Mouse (Mus musculus): ENCODE measurements around the gene Ubl3. TPM values are rescaled to one million over a fixed set of nuclear protein-coding genes. Genes with fewer than 3 reads are reported as not detected.
A peak's percentile ranks its signal among the peaks of the same experiment; 100 is the strongest.

Ubl3 gene
- polyA plus RNA-seq, 1 experiment, result 43.3 TPM

- Histone ChIP-seq H3K79me2 (ENCODE audit: control insufficient read depth, insufficient read depth) (no peaks in the 10 kb centered on the region), H3ac (ENCODE audit: control insufficient read depth, insufficient read length) (no peak overlapping the region), H3K27me3 (ENCODE audit: control insufficient read depth, insufficient read depth, insufficient read length) (no peaks in the 10 kb centered on the region), H3K4me2 (ENCODE audit: low read depth) (no peak overlapping the region), H3K4me3 (no peak overlapping the region), H3K36me3 (ENCODE audit: control insufficient read depth, insufficient read depth) (no peaks in the 10 kb centered on the region)
- TF ChIP-seq REST (IDR thresholded peaks at IDR 0.05; ENCODE audit: insufficient read depth, insufficient read length), result no peak
- no peak for TF ChIP-seq USF1 (IDR thresholded peaks at IDR 0.05; ENCODE audit: low read depth)
- no peak for TF ChIP-seq CEBPB (IDR thresholded peaks at IDR 0.05; ENCODE audit: insufficient read depth, poor library complexity, severe bottlenecking)
- TF ChIP-seq SRF (IDR thresholded peaks at IDR 0.05; ENCODE audit: control insufficient read depth, insufficient read length, low read depth), result no peak
- no peak for TF ChIP-seq MYOG (IDR thresholded peaks at IDR 0.05; ENCODE audit: control insufficient read depth in 1 of 3, insufficient read depth in 1 of 3, insufficient read length in 2 of 3, low read depth in 2 of 3)
- no peak for TF ChIP-seq TCF3 (IDR thresholded peaks at IDR 0.05; ENCODE audit: insufficient read length, low read depth)
- no peak for TF ChIP-seq POLR2A (IDR thresholded peaks at IDR 0.05; ENCODE audit: insufficient read length, low read depth)
- TF ChIP-seq MAX (IDR thresholded peaks at IDR 0.05; ENCODE audit: low read depth), result no peak
- TF ChIP-seq TCF12 (IDR thresholded peaks at IDR 0.05; ENCODE audit: insufficient read depth, poor library complexity, severe bottlenecking), result no peak
- no peak for TF ChIP-seq E2F4 (IDR thresholded peaks at IDR 0.05; ENCODE audit: insufficient read depth)
- no peak for TF ChIP-seq POLR2AphosphoS2 (IDR thresholded peaks at IDR 0.05; ENCODE audit: insufficient read length, low read depth)
- TF ChIP-seq MYOD1 (IDR thresholded peaks at IDR 0.05; ENCODE audit: control insufficient read depth in 1 of 3, insufficient read length in 2 of 3, low read depth in 2 of 3), result no peak
These were observed 35.6 kb upstream of the Ubl3 start for GRCm38 (mm10) chr5:148588142-148588650.

DNA sequence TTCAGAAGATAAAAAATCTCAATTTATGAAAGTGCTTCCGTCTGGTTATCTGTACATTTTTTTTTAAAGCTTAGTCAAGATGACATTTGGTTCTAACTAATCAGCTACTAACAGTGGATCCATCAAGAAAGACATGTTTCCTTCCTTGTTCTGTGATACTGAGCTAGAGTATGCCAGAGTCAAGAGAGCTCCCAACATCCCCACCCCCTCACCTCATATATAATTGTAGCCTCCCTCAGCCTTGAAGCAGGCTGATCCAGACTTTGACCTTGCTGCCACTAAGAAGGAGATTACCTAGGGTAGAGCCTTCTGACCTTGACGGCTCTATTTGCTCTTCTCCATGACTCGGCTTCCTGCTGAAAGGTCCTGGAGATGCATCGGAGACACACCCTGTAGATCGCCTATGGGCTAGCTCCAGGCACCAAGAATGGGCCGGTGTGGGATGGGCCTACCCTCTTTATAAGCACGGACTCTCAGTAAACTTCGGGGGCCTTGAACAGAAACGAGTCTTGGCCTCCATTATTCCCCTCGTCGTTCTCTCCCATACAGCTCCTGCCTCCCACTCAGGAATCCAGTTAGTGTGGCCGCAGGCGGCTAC, 27.9 kb upstream of the Ubl3 start:
- TF ChIP-seq CEBPB (IDR thresholded peaks at IDR 0.05; ENCODE audit: insufficient read depth, poor library complexity, severe bottlenecking) (no peak), USF1 (IDR thresholded peaks at IDR 0.05; ENCODE audit: low read depth) (no peak), MAX (IDR thresholded peaks at IDR 0.05; ENCODE audit: low read depth) (no peak), MYOD1 (IDR thresholded peaks at IDR 0.05; ENCODE audit: control insufficient read depth in 1 of 3, insufficient read length in 2 of 3, low read depth in 2 of 3) (no peak), TCF12 (IDR thresholded peaks at IDR 0.05; ENCODE audit: insufficient read depth, poor library complexity, severe bottlenecking) (no peak), E2F4 (IDR thresholded peaks at IDR 0.05; ENCODE audit: insufficient read depth) (no peak), POLR2A (IDR thresholded peaks at IDR 0.05; ENCODE audit: insufficient read length, low read depth) (no peak), POLR2AphosphoS2 (IDR thresholded peaks at IDR 0.05; ENCODE audit: insufficient read length, low read depth) (no peak), MYOG (IDR thresholded peaks at IDR 0.05; ENCODE audit: control insufficient read depth in 1 of 3, insufficient read depth in 1 of 3, insufficient read length in 2 of 3, low read depth in 2 of 3) (no peak), TCF3 (IDR thresholded peaks at IDR 0.05; ENCODE audit: insufficient read length, low read depth) (no peak), SRF (IDR thresholded peaks at IDR 0.05; ENCODE audit: control insufficient read depth, insufficient read length, low read depth) (no peak), REST (IDR thresholded peaks at IDR 0.05; ENCODE audit: insufficient read depth, insufficient read length) (no peak)

DNA sequence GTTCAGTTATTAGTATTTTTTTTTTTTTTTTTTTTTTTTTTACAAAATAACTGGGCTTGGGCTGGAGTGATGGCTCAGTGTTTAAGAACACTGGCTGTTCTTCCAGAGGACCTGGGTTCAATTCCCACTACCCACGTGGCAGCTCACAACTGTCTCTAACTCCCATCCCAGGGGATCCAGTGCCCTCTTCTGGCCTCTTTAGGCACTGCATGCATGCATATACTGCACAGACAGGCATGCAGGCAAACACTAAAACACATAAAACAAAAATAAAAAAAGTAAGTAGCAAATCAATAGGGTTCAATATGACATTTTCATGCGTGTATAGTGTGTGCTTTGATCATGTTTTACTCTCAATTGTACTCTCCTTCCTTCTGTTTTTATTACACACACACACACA, 26.6 kb upstream of the Ubl3 start:
- H3K79me2 ChIP-seq (ENCODE audit: control insufficient read depth, insufficient read depth), result no peaks in the 10 kb centered on the region
- no peak overlapping the region for H3K4me2 ChIP-seq (ENCODE audit: low read depth)
- H3K36me3 ChIP-seq (ENCODE audit: control insufficient read depth, insufficient read depth), result no peaks in the 10 kb centered on the region
- H3K4me3 ChIP-seq, result no peak overlapping the region
- TF ChIP-seq TCF12 (IDR thresholded peaks at IDR 0.05; ENCODE audit: insufficient read depth, poor library complexity, severe bottlenecking) (no peak), TCF3 (IDR thresholded peaks at IDR 0.05; ENCODE audit: insufficient read length, low read depth) (no peak)
- no peaks in the 10 kb centered on the region for H3K27me3 ChIP-seq (ENCODE audit: control insufficient read depth, insufficient read depth, insufficient read length)
- H3ac ChIP-seq (ENCODE audit: control insufficient read depth, insufficient read length), result no peak overlapping the region

More for the DNA sequence above, 27.9 kb upstream of the Ubl3 start:
- Histone ChIP-seq H3ac (ENCODE audit: control insufficient read depth, insufficient read length) (no peak overlapping the region), H3K4me2 (ENCODE audit: low read depth) (no peak overlapping the region), H3K4me3 (no peak overlapping the region), H3K79me2 (ENCODE audit: control insufficient read depth, insufficient read depth) (no peaks in the 10 kb centered on the region), H3K36me3 (ENCODE audit: control insufficient read depth, insufficient read depth) (no peaks in the 10 kb centered on the region), H3K27me3 (ENCODE audit: control insufficient read depth, insufficient read depth, insufficient read length) (no peaks in the 10 kb centered on the region)

DNA sequence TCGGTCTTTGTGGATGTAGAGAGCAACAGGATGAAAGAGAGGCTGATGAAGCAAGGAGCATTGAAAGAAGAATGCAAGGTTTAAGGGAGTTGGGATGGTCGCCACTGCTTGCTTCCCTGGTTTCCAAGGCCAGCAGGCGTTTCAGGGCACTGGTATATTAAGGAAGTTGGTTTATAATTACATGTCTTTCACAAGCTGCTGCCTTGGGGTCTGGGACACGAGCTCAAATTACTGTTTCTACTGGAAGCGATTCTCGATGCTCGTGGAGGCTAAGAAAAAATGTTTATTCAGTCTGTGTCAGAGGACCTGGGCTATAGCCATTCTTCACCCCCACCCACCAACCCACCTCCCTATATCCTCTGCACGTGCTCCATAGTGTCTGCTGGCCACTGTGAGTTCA, 25.8 kb upstream of the Ubl3 start:
- H3ac ChIP-seq (ENCODE audit: control insufficient read depth, insufficient read length), result no peak overlapping the region
- TF ChIP-seq TCF12 (IDR thresholded peaks at IDR 0.05; ENCODE audit: insufficient read depth, poor library complexity, severe bottlenecking) (no peak), POLR2A (IDR thresholded peaks at IDR 0.05; ENCODE audit: insufficient read length, low read depth) (no peak), USF1 (IDR thresholded peaks at IDR 0.05; ENCODE audit: low read depth) (no peak), MAX (IDR thresholded peaks at IDR 0.05; ENCODE audit: low read depth) (no peak), E2F4 (IDR thresholded peaks at IDR 0.05; ENCODE audit: insufficient read depth) (no peak)
- no peaks in the 10 kb centered on the region for H3K36me3 ChIP-seq (ENCODE audit: control insufficient read depth, insufficient read depth)
- no peak overlapping the region for H3K4me2 ChIP-seq (ENCODE audit: low read depth)
- H3K4me3 ChIP-seq, result no peak overlapping the region
- no peaks in the 10 kb centered on the region for H3K79me2 ChIP-seq (ENCODE audit: control insufficient read depth, insufficient read depth)
- no peaks in the 10 kb centered on the region for H3K27me3 ChIP-seq (ENCODE audit: control insufficient read depth, insufficient read depth, insufficient read length)

DNA sequence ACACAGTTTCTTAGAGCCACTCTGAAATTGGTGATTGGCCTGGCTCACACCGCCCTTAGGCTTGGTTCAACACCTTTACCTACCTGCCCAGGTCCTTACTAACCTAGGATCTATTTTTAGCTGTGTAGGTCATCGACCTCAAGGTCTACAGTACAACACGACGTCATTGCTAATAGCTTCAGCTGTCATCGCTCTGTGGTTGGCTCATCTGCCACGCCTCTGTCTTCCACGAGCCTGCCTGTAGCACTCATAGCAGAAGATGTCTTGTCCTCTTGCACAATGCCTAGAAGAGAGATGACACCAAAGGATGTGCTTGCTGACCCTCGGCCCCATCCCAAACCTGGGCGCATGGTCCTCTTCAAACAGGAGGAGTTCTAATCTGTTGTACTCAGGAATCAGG, 24.7 kb upstream of the Ubl3 start:
- no peak overlapping the region for H3K4me3 ChIP-seq
- H3ac ChIP-seq (ENCODE audit: control insufficient read depth, insufficient read length), result no peak overlapping the region
- H3K79me2 ChIP-seq (ENCODE audit: control insufficient read depth, insufficient read depth), result no peaks in the 10 kb centered on the region
- H3K27me3 ChIP-seq (ENCODE audit: control insufficient read depth, insufficient read depth, insufficient read length), result no peaks in the 10 kb centered on the region
- H3K36me3 ChIP-seq (ENCODE audit: control insufficient read depth, insufficient read depth), result no peaks in the 10 kb centered on the region
- TF ChIP-seq TCF12 (IDR thresholded peaks at IDR 0.05; ENCODE audit: insufficient read depth, poor library complexity, severe bottlenecking) (no peak), MYOG (IDR thresholded peaks at IDR 0.05; ENCODE audit: control insufficient read depth in 1 of 3, insufficient read depth in 1 of 3, insufficient read length in 2 of 3, low read depth in 2 of 3) (peak in 2 of 3 experiments; percentile 44 to 78), MYOD1 (IDR thresholded peaks at IDR 0.05; ENCODE audit: control insufficient read depth in 1 of 3, insufficient read length in 2 of 3, low read depth in 2 of 3) (peak in 2 of 3 experiments; percentile 67 to 83), CEBPB (IDR thresholded peaks at IDR 0.05; ENCODE audit: insufficient read depth, poor library complexity, severe bottlenecking) (peak; percentile 82)
- no peak overlapping the region for H3K4me2 ChIP-seq (ENCODE audit: low read depth)

Data from myocyte (in vitro differentiated cells).